Mouse (Mus musculus): ENCODE measurements around the gene Hunk. TPM values are rescaled to one million over a fixed set of nuclear protein-coding genes. Genes with fewer than 3 reads are reported as not detected.
A peak's percentile ranks its signal among the peaks of the same experiment; 100 is the strongest.

The Hunk gene
- polyA plus RNA-seq, 1 experiment from 2014 or later, result 19.3 TPM

DNA sequence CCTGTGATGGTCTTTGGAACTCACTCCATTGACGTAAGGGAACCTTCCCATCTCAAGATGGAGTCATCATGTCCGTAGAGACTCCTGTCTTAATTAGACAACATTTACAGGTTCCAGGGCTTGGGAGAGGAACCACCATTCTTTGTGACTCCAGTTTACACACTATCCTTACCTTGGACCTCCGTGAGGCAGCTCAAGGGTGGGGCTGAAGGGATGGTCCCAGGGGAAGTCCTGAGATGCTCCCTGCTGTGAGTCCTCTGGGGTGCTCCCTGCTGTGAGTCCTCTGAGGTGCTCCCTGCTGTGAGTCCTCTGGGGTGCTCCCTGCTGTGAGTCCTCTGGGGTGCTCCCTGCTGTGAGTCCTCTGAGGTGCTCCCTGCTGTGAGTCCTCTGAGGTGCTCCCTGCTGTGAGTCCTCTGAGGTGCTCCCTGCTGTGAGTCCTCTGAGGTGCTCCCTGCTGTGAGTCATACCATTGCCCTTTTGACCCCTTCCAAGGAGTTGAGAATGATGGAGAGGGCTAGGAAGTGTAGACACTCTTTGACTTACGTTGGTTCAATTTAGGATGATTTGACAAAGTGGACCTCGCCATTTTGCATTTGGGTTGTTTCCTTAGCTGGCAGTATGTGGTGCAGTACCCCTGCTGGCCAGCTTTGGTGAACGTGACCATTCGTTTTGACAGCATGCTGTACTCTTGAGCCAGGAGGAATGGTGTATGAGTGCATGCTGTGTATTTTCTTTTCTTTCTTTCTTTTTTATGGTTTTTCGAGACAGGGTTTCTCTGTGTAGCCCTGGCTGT, 42.2 kb downstream of the Hunk start:
- no peak overlapping the region for H3K9ac ChIP-seq
- peaks cover 6% of the 10 kb centered on the region; the same call in 1 of the 2 replicates for H3K9me3 ChIP-seq (replicated peaks)
- H3K27me3 ChIP-seq (replicated peaks), result no peaks in the 10 kb centered on the region
- WGBS, result 84% methylated on average over 8 of the region's 8 CpGs
- ATAC-seq (ENCODE audit: insufficient number of reproducible peaks, low FRiP score), result no peak
- H3K4me1 ChIP-seq (replicated peaks), result peaks cover 66% of the 10 kb centered on the region
- no peak overlapping the region for H3K4me3 ChIP-seq
- no peak overlapping the region for H3K4me2 ChIP-seq
- no peak overlapping the region for H3K27ac ChIP-seq (ENCODE audit: poor library complexity, severe bottlenecking)
- peaks cover 29% of the 10 kb centered on the region for H3K36me3 ChIP-seq

DNA sequence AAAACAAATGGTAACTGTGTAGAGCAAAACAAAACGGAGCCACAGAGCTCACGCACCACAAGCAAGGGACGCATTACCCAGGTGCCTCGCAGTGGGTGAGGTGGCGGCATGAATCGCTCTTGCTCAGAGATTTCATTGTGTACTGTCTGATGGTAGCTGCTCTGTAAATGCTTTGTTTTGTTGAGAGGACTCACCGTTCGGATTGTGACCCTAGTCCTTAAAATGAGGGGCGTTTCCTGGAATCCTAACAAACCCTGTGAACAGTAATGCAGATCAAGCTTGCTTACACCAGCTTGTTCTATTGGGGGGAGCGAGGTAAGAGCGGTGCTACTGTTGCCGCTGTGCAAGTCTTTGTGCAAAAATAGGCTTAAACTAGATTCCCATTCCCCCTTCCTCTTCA, 47.7 kb downstream of the Hunk start:
- Histone ChIP-seq H3K36me3 (peaks cover 34% of the 10 kb centered on the region), H3K4me1 (replicated peaks) (peaks cover 65% of the 10 kb centered on the region), H3K27me3 (replicated peaks) (no peaks in the 10 kb centered on the region), H3K4me2 (no peak overlapping the region), H3K9me3 (replicated peaks) (peaks cover 11% of the 10 kb centered on the region; the same call in 1 of the 2 replicates), H3K27ac (ENCODE audit: poor library complexity, severe bottlenecking) (no peak overlapping the region), H3K4me3 (no peak overlapping the region), H3K9ac (no peak overlapping the region)
- WGBS, result 95% methylated on average over 12 of the region's 12 CpGs
- ATAC-seq (ENCODE audit: insufficient number of reproducible peaks, low FRiP score), result no peak

DNA sequence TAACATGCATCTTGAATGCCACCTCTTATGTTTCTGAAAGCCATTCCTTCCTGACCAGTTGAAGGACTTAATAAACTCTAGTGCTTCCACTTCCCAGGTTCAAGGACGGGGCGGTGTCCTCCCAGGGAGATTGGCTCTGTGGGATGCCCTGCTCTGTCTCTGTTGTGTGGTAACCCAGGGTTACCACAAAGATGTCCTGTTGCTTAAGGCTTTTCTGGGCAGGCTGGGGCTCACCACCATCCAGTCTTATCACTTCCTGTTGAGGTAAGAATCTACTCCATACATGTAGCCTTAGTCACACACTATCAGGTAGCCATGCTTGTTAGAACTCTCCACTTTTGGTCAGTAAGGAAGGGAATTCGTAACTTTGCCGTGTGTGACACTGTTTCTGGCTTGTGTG, 49.4 kb downstream of the Hunk start:
- Histone ChIP-seq H3K9ac (no peak overlapping the region), H3K27ac (ENCODE audit: poor library complexity, severe bottlenecking) (peak overlapping the region; percentile 18; the same call in 1 of the 2 replicates), H3K36me3 (peaks cover 50% of the 10 kb centered on the region), H3K27me3 (replicated peaks) (no peaks in the 10 kb centered on the region), H3K9me3 (replicated peaks) (peaks cover 11% of the 10 kb centered on the region; the same call in 1 of the 2 replicates), H3K4me3 (no peak overlapping the region), H3K4me2 (no peak overlapping the region), H3K4me1 (replicated peaks) (peaks cover 57% of the 10 kb centered on the region)
- 0 out of 2 replicates have a peak, but pooled peaks have one; percentile 10 for ATAC-seq (ENCODE audit: insufficient number of reproducible peaks, low FRiP score)
- 38% methylated on average over 4 of the region's 4 CpGs for WGBS

DNA sequence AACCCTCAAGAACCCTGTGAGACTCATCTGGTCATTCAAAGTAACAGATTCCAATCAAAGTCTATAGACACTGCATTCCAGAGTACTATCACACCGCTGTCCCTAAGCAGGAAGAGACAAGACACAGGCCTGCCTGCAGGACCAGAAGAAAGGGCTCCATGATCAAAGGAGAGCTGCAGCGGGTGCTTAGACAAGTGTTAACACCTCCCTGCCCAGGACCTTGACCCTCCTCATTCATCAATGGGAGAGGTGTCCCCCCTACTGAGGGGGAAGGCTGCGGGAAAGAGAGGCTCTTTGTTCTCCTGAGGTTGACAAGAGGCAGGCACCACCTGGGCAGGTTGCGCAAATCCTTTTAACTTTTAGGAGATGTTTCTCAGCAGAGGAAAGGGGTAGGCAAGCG, 51.5 kb downstream of the Hunk start:
- Histone ChIP-seq H3K4me3 (no peak overlapping the region), H3K27ac (ENCODE audit: poor library complexity, severe bottlenecking) (peak overlapping the region; percentile 31), H3K9ac (peak overlapping the region; percentile 24; the same call in 1 of the 2 replicates), H3K4me2 (no peak overlapping the region), H3K27me3 (replicated peaks) (no peaks in the 10 kb centered on the region), H3K4me1 (replicated peaks) (peaks cover 45% of the 10 kb centered on the region), H3K36me3 (peaks cover 46% of the 10 kb centered on the region), H3K9me3 (replicated peaks) (peaks cover 11% of the 10 kb centered on the region; the same call in 1 of the 2 replicates)
- no peak; the same call in 1 of the 2 replicates for ATAC-seq (ENCODE audit: insufficient number of reproducible peaks, low FRiP score)
- WGBS, result 40% methylated on average over 5 of the region's 5 CpGs

DNA sequence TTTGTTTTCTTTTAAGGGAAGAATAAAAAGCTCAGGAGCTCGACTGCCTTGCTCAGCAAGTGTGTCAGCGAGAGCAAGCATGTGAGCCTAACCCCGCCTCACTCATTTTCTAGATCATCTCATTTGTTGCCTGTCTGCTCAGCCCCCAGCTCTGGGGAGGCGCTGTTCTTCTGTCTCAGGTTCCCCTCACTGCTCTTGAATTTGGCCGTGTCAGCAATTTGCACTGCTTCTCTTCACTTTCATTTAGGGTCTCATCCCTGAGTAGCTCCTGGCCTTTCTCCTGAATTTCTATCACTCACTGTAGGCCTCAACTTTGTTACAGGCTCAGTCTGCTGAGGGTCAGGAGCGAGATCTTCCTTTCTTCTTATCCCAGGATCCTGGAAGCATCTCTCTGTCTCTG, 53.7 kb downstream of the Hunk start:
- H3K36me3 ChIP-seq, result peaks cover 26% of the 10 kb centered on the region
- H3K27me3 ChIP-seq (replicated peaks), result no peaks in the 10 kb centered on the region
- H3K4me1 ChIP-seq (replicated peaks), result peaks cover 61% of the 10 kb centered on the region
- no peak overlapping the region for H3K27ac ChIP-seq (ENCODE audit: poor library complexity, severe bottlenecking)
- no peak overlapping the region for H3K4me2 ChIP-seq
- no peaks in the 10 kb centered on the region for H3K9me3 ChIP-seq (replicated peaks)
- H3K9ac ChIP-seq, result no peak overlapping the region
- H3K4me3 ChIP-seq, result no peak overlapping the region
- no peak for ATAC-seq (ENCODE audit: insufficient number of reproducible peaks, low FRiP score)
- 85% methylated on average over 6 of the region's 6 CpGs for WGBS

DNA sequence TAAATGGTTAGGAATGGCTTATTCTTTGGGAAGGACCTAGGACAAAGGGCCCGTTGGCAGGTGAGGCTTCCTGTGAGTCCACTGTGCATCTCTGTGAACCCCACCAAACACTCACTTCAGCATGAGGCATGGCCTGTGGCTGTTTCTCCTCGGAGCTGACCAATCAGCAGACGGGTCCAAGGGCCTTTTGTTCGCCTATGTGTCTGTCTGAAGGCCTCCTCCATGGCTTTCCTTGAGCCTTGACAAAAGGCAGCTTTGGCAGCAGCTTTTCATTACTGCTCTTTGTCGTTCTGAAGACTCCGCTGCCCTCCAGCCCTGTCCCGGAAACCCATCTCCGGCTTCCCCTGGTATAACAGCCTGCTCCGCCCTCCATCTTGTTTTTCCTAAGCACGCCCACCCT, 54.8 kb downstream of the Hunk start:
- no peaks in the 10 kb centered on the region for H3K9me3 ChIP-seq (replicated peaks)
- WGBS, result 85% methylated on average over 10 of the region's 10 CpGs
- no peaks in the 10 kb centered on the region for H3K27me3 ChIP-seq (replicated peaks)
- ATAC-seq (ENCODE audit: insufficient number of reproducible peaks, low FRiP score), result no peak
- no peak overlapping the region for H3K4me2 ChIP-seq
- H3K36me3 ChIP-seq, result peaks cover 23% of the 10 kb centered on the region
- H3K9ac ChIP-seq, result no peak overlapping the region
- no peak overlapping the region for H3K4me3 ChIP-seq
- H3K4me1 ChIP-seq (replicated peaks), result peaks cover 59% of the 10 kb centered on the region
- no peak overlapping the region for H3K27ac ChIP-seq (ENCODE audit: poor library complexity, severe bottlenecking)

DNA sequence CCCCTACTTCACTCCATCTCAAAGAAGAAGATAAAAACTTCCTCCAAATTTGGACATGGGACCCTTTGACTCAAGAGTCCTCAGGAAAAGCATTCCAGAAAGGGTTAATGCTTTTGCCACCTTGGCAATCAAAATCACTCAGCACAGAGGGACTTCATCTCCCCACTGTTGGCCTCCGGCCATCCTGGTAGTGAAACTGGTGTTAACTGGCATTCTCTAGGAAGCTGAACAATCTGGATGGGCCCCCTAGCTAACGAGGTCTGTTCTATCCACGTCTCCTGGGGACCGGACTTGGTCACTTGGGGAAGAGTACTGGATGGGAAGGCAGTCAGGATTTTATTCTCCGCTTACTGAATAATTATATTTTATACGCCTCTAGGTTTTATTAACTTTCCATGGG, 57.2 kb downstream of the Hunk start:
- Histone ChIP-seq H3K4me1 (replicated peaks) (peaks cover 52% of the 10 kb centered on the region), H3K27me3 (replicated peaks) (no peaks in the 10 kb centered on the region), H3K4me3 (no peak overlapping the region), H3K9me3 (replicated peaks) (no peaks in the 10 kb centered on the region), H3K9ac (no peak overlapping the region), H3K4me2 (no peak overlapping the region), H3K36me3 (peaks cover 27% of the 10 kb centered on the region), H3K27ac (ENCODE audit: poor library complexity, severe bottlenecking) (peak overlapping the region; percentile 9; the same call in 1 of the 2 replicates)
- no peak for ATAC-seq (ENCODE audit: insufficient number of reproducible peaks, low FRiP score)
- WGBS, result 55% methylated on average over 6 of the region's 6 CpGs

DNA sequence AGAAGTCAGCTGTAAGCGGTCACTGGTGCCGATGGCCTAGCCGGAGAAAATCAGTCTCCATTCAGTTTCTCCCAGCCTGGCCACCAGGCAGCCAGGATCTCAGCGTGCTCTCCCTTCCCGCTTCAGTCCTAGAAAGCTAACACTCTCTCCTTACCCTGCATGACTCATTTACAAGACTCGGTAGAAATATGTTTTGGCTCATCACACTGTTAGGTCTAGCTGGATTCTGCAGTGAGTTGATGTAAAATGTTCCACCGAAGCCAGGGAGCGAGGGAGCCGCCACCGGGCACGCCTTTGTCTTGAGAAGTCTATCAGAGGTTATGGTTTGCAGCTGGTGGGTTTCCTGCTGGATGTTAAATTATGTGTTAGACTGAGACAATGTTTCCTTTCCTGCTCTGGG, 67.4 kb downstream of the Hunk start:
- Histone ChIP-seq H3K9ac (peak overlapping the region; percentile 41), H3K36me3 (peaks cover 32% of the 10 kb centered on the region), H3K4me3 (no peak overlapping the region)

DNA sequence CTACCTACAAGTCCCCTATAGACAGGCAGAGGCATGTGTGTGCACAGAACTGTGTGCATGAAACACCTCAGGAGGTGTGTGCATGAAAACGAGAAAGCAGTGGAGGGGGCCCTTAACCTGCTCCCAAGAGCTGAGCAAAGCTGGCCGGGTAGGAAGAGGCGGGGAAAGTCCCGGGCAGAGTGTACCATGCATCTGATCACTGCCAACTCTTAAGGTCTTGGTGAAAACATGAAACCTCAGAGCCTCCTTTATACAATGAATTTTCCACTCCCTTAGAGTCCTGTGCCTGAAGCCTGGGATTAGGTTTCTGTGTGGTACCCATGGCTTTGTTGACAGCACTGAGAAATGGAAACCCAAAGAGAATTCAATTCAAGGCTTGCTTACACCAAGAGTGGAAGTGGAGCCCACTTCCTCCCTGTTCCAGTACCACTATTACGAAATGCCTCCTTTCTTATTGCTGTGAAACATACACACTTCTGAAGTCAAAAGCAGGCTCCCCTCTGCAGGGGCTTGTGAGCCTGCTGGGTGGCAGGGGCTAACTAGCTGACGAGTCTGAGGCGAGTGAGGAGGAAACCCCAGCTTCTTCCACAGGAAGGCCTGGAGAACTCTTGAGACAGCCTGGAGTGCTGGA, 70.8 kb downstream of the Hunk start:
- WGBS, result 82% methylated on average over 7 of the region's 7 CpGs
- H3K4me1 ChIP-seq (replicated peaks), result peaks cover 73% of the 10 kb centered on the region
- no peaks in the 10 kb centered on the region for H3K27me3 ChIP-seq (replicated peaks)
- no peaks in the 10 kb centered on the region for H3K9me3 ChIP-seq (replicated peaks)
- no peak for ATAC-seq (ENCODE audit: insufficient number of reproducible peaks, low FRiP score)
- H3K36me3 ChIP-seq, result peaks cover 32% of the 10 kb centered on the region
- no peak overlapping the region for H3K4me3 ChIP-seq
- no peak overlapping the region for H3K27ac ChIP-seq (ENCODE audit: poor library complexity, severe bottlenecking)
- H3K4me2 ChIP-seq, result no peak overlapping the region
- H3K9ac ChIP-seq, result no peak overlapping the region

More for the DNA sequence above, 67.4 kb downstream of the Hunk start:
- peak overlapping the region; percentile 51 for H3K4me2 ChIP-seq
- H3K4me1 ChIP-seq (replicated peaks), result peaks cover 67% of the 10 kb centered on the region
- no peaks in the 10 kb centered on the region for H3K27me3 ChIP-seq (replicated peaks)
- 24% methylated on average over 11 of the region's 11 CpGs for whole genome bisulfite sequencing
- peak overlapping the region; percentile 78 for H3K27ac ChIP-seq (ENCODE audit: poor library complexity, severe bottlenecking)
- H3K9me3 ChIP-seq (replicated peaks), result no peaks in the 10 kb centered on the region
- peak; percentile 26; the same call in 1 of the 2 replicates for ATAC-seq (ENCODE audit: insufficient number of reproducible peaks, low FRiP score)

DNA sequence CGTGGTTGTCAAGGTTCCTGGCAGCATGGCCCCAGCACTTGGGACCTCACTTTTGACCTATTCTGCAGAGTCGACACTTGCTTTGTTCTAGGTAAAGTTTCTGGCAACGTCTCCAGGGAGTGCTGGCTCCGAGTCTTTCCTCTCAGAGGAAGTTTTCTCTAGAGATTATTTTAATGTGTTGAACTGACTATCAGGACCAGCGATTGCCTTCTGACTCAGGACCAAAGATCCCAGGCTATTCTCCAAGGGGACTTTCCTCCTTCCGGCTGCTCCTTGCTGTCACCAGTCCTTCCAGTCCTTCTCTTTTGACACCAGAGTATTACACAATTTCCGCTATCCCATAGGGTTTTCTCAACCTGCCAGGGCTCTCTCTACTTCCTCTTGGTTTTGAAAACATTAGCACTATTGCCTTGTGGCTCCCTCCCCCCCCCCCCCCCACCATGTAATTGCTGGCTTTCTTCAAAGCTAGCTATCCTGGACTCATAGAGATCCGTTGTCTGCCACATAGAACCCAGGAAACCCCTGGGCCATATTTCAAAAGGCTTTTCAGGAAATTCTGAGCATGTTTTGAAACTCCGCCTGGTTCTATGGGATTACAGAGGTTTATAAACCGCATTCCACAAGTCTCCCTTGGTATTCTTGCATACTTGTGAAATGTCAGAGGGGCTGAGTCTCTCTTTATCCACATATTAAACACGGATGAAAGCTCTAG, 73.2 kb downstream of the Hunk start:
- H3K4me3 ChIP-seq, result no peak overlapping the region
- no peak overlapping the region for H3K4me2 ChIP-seq
- H3K4me1 ChIP-seq (replicated peaks), result peaks cover 73% of the 10 kb centered on the region
- peaks cover 33% of the 10 kb centered on the region for H3K36me3 ChIP-seq
- H3K27me3 ChIP-seq (replicated peaks), result no peaks in the 10 kb centered on the region
- WGBS, result 43% methylated on average over 11 of the region's 11 CpGs
- H3K9me3 ChIP-seq (replicated peaks), result no peaks in the 10 kb centered on the region
- H3K9ac ChIP-seq, result no peak overlapping the region
- ATAC-seq (ENCODE audit: insufficient number of reproducible peaks, low FRiP score), result no peak; the same call in 1 of the 2 replicates
- H3K27ac ChIP-seq (ENCODE audit: poor library complexity, severe bottlenecking), result peak overlapping the region; percentile 45
